30 mouse cellular contexts compared by ENCODE assay signal in genomic region chr9:54596752-54597465, GRCm38 (mm10). TPM values are rescaled to one million over a fixed set of nuclear protein-coding genes. Genes with fewer than 3 reads are reported as not detected.
A peak's percentile ranks its signal among the peaks of the same experiment; 100 is the strongest.
DNase-seq lines count a peak whose midpoint lies in the region; ATAC-seq and TF ChIP-seq lines count a peak whose summit lies in the region.
"Had no signal": no experiment of that assay in that cellular context is flagged by ENCODE, and none has a peak within 500 bp of the region (broad histone marks: within the 10 kb centered on the region; RNA-seq: fewer than 3 reads in every experiment).

No protein-coding gene starts in this region.

- TF ChIP-seq CTCF in gastrocnemius, adult 2 months (IDR thresholded peaks at IDR 0.05) = no peak

- DNase-seq in gastrocnemius, adult 2 months = peak; percentile 74
- DNase-seq in gastrocnemius, postnatal 14 days = no peak
- DNase-seq in heart, postnatal 10 days = peak; percentile 41 to 49
- no peak for DNase-seq in liver, embryonic 11.5 days (ENCODE audit: low spot score)
- DNase-seq in yolk sac, embryonic 10.5 days (ENCODE audit: low spot score) = no peak
- no peak for DNase-seq in natural killer cell, adult 2 months (ENCODE audit: low spot score in 2 of 2)
- DNase-seq: adrenal gland, postnatal 14 days; cerebellum, adult 11-12 months; cerebellum, postnatal 25 days; kidney, adult 9 months; kidney, postnatal 36 days; layer of hippocampus, adult 9-11 months; lung, embryonic 14.5 days; midbrain, embryonic 14.5 days; right cerebral cortex, postnatal 14 days; thymus, adult 2 months had no signal

- intact Hi-C loops in gastrocnemius, adult 2 months (cut with DNase I) = loop anchor here (2.0 kb wide), 1 partner anchor 36 kb away; the partner anchor contains the start of gene Cib2
- intact Hi-C loops in gastrocnemius, postnatal 14 days (cut with DNase I; ENCODE audit: low total_unique reads) = no loop called here
- intact Hi-C loops in heart, postnatal 10 days (cut with DNase I) = no loop called here

- H3K9me3 ChIP-seq in heart, embryonic 11.5 days (replicated peaks; ENCODE audit: control insufficient read depth, low read length) = no peaks in the 10 kb centered on the region
- H3K9me3 ChIP-seq in liver, embryonic 11.5 days (ENCODE audit: control insufficient read depth, low read length) = no peaks in the 10 kb centered on the region
- H3K9me3 ChIP-seq: embryonic facial prominence, embryonic 15.5 days; G1E; hindbrain, embryonic 15.5 days; intestine, embryonic 15.5 days; limb, embryonic 10.5 days; megakaryocyte, embryonic 14.5 days; stomach, embryonic 15.5 days had no signal

- H3K27ac ChIP-seq in gastrocnemius, adult 2 months = peak overlapping the region; percentile 96
- peak overlapping the region; percentile 63 for H3K27ac ChIP-seq in brown adipose tissue, adult 24 weeks (replicated peaks; ENCODE audit: low read depth, low read length)
- peak overlapping the region; percentile 84 for H3K27ac ChIP-seq in heart, embryonic 11.5 days (ENCODE audit: low read depth, low read length)
- H3K27ac ChIP-seq in liver, embryonic 11.5 days (ENCODE audit: low read depth, low read length) = no peak overlapping the region
- H3K27ac ChIP-seq: embryonic facial prominence, embryonic 15.5 days; hindbrain, embryonic 15.5 days; intestine, embryonic 15.5 days; left cerebral cortex, adult 2 months; limb, embryonic 10.5 days; stomach, embryonic 15.5 days had no signal

- H3K27me3 ChIP-seq in heart, embryonic 11.5 days (ENCODE audit: control insufficient read depth, insufficient read depth, low read length) = no peaks in the 10 kb centered on the region
- no peaks in the 10 kb centered on the region for H3K27me3 ChIP-seq in liver, embryonic 11.5 days (replicated peaks; ENCODE audit: control insufficient read depth, insufficient read depth, low read length)
- H3K27me3 ChIP-seq: embryonic facial prominence, embryonic 15.5 days; hindbrain, embryonic 15.5 days; intestine, embryonic 15.5 days; megakaryocyte, embryonic 14.5 days; stomach, embryonic 15.5 days had no signal

- 0 out of 2 replicates have a peak overlapping the region, but pooled peaks have one; percentile 28 for H3K9ac ChIP-seq in heart, embryonic 11.5 days (ENCODE audit: low read depth, low read length)
- H3K9ac ChIP-seq in liver, embryonic 11.5 days (ENCODE audit: low read depth, low read length) = no peak overlapping the region
- H3K9ac ChIP-seq: embryonic facial prominence, embryonic 15.5 days; hindbrain, embryonic 15.5 days; intestine, embryonic 15.5 days; lung, embryonic 14.5 days; stomach, embryonic 15.5 days had no signal

- no peaks in the 10 kb centered on the region; the same call in 1 of the 2 replicates for H3K4me1 ChIP-seq in brown adipose tissue, adult 24 weeks (ENCODE audit: control insufficient read depth, insufficient read depth, insufficient read length, low read length)
- peaks cover 15% of the 10 kb centered on the region; the same call in 1 of the 2 replicates for H3K4me1 ChIP-seq in heart, embryonic 11.5 days (ENCODE audit: control insufficient read depth, insufficient read depth, low read length)
- H3K4me1 ChIP-seq in liver, embryonic 11.5 days (replicated peaks; ENCODE audit: control insufficient read depth, insufficient read depth, low read length) = no peaks in the 10 kb centered on the region
- H3K4me1 ChIP-seq: embryonic facial prominence, embryonic 15.5 days; hindbrain, embryonic 15.5 days; intestine, embryonic 15.5 days; limb, embryonic 10.5 days; megakaryocyte, embryonic 14.5 days; stomach, embryonic 15.5 days had no signal

- peak overlapping the region; percentile 65 for H3K4me3 ChIP-seq in gastrocnemius, adult 2 months
- no peak overlapping the region for H3K4me3 ChIP-seq in brown adipose tissue, adult 24 weeks (ENCODE audit: insufficient read depth, low read depth, low read length)
- no peak overlapping the region for H3K4me3 ChIP-seq in heart, embryonic 11.5 days (ENCODE audit: low read depth, low read length)
- H3K4me3 ChIP-seq in liver, embryonic 11.5 days (ENCODE audit: low read depth, low read length) = no peak overlapping the region
- H3K4me3 ChIP-seq: embryonic facial prominence, embryonic 15.5 days; hindbrain, embryonic 15.5 days; intestine, embryonic 15.5 days; left cerebral cortex, adult 2 months; limb, embryonic 10.5 days; megakaryocyte, embryonic 14.5 days; stomach, embryonic 15.5 days had no signal

- H3K4me2 ChIP-seq in heart, embryonic 11.5 days = no peak overlapping the region
- no peak overlapping the region for H3K4me2 ChIP-seq in liver, embryonic 11.5 days
- H3K4me2 ChIP-seq: embryonic facial prominence, embryonic 15.5 days; hindbrain, embryonic 15.5 days; intestine, embryonic 15.5 days; lung, embryonic 14.5 days; stomach, embryonic 15.5 days had no signal

- ATAC-seq in heart, embryonic 11.5 days (replicated peaks; ENCODE audit: insufficient number of reproducible peaks, low FRiP score, low TSS enrichment) = no peak; the same call in 1 of the 2 replicates
- ATAC-seq in liver, embryonic 11.5 days (replicated peaks; ENCODE audit: low FRiP score) = no peak
- ATAC-seq: activated CD4-positive, CD25-positive, alpha-beta regulatory T cell, adult 4 months; intestine, embryonic 15.5 days had no signal

- H3K36me3 ChIP-seq in heart, embryonic 11.5 days (ENCODE audit: control insufficient read depth, insufficient read depth, low read length) = peaks cover 45% of the 10 kb centered on the region
- H3K36me3 ChIP-seq in liver, embryonic 11.5 days (ENCODE audit: control insufficient read depth, insufficient read depth, low read length) = peaks cover 50% of the 10 kb centered on the region

- WGBS in heart, embryonic 11.5 days (ENCODE audit: insufficient replicate concordance) = 74% methylated on average over 15 of the region's 15 CpGs
- WGBS in liver, embryonic 11.5 days = 89% methylated on average over 15 of the region's 15 CpGs

RNA-seq across cellular contexts. Expression of gene Idh3a, which starts 10.8 kb away (rescaled TPM):
- total RNA-seq in gastrocnemius, adult 2 months (2021) = 100 to 1,000 TPM; 522 to 568 TPM
- 100 to 1,000 TPM; 416 to 493 TPM for total RNA-seq in gastrocnemius, postnatal 14 days (2021)
- 1,665 and 1,891 TPM in 2 replicates for polyA plus RNA-seq in brown adipose tissue, adult 24 weeks (2012; ENCODE audit: insufficient read depth, insufficient read length, missing spikeins)
- polyA plus RNA-seq in heart, embryonic 11.5 days (2014; fragmentation: Nextera tagmentation; extraction: Ambion mirVana) = 441 and 486 TPM in 2 replicates
- total RNA-seq in heart, postnatal 10 days (2021) = 100 to 1,000 TPM; 529 to 594 TPM
- 234 and 244 TPM in 2 replicates for polyA plus RNA-seq in liver, embryonic 11.5 days (2014; fragmentation: Nextera tagmentation; extraction: Ambion mirVana)

RNA-seq across cellular contexts. Expression of gene Cib2, which starts 36.9 kb away (rescaled TPM):
- total RNA-seq in gastrocnemius, adult 2 months (2021) = 100 to 1,000 TPM in 1 of 2 experiments, 10 to 100 TPM in 1; 95.5 to 143 TPM
- total RNA-seq in gastrocnemius, postnatal 14 days (2021) = 10 to 100 TPM; 38.0 to 41.9 TPM
- 458 and 493 TPM in 2 replicates for polyA plus RNA-seq in brown adipose tissue, adult 24 weeks (2012; ENCODE audit: insufficient read depth, insufficient read length, missing spikeins)
- polyA plus RNA-seq in heart, embryonic 11.5 days (2014; fragmentation: Nextera tagmentation; extraction: Ambion mirVana) = 6.1 TPM in 2 replicates
- 10 to 100 TPM in 1 of 2 experiments, 1 to 10 TPM in 1; 2.9 to 11.0 TPM for total RNA-seq in heart, postnatal 10 days (2021)
- 4.6 and 5.3 TPM in 2 replicates for polyA plus RNA-seq in liver, embryonic 11.5 days (2014; fragmentation: Nextera tagmentation; extraction: Ambion mirVana)
- total RNA-seq: G1E had no signal

RNA-seq across cellular contexts. Expression of gene Sh2d7, which starts 58.1 kb away (rescaled TPM):
- total RNA-seq in gastrocnemius, adult 2 months (2021) = not detected
- total RNA-seq in gastrocnemius, postnatal 14 days (2021) = not detected
- polyA plus RNA-seq in brown adipose tissue, adult 24 weeks (2012; ENCODE audit: insufficient read depth, insufficient read length, missing spikeins) = not detected in 2 replicates
- polyA plus RNA-seq in heart, embryonic 11.5 days (2014; fragmentation: Nextera tagmentation; extraction: Ambion mirVana) = not detected in 2 replicates
- not detected for total RNA-seq in heart, postnatal 10 days (2021)
- polyA plus RNA-seq in liver, embryonic 11.5 days (2014; fragmentation: Nextera tagmentation; extraction: Ambion mirVana) = not detected in 2 replicates
- total RNA-seq: adrenal gland, postnatal 14 days; liver, adult 2 months had no signal
- polyA plus RNA-seq: activated CD4-positive, CD25-positive, alpha-beta regulatory T cell, adult 4 months; G1E; gonadal fat pad, adult 2 months; hindbrain, embryonic 15.5 days; intestine, embryonic 15.5 days; limb, embryonic 10.5 days; liver, adult 2 months; lung, embryonic 14.5 days; midbrain, embryonic 14.5 days; neural tube, embryonic 14.5 days; stomach, embryonic 15.5 days had no signal

Comparison
In these comparisons a context has a peak if more than half of its experiments do, and no peak if none do; other contexts are left out.
1. DNase-seq: peak in gastrocnemius, adult 2 months (single experiment) and heart, postnatal 10 days (2 of 2); none in gastrocnemius, postnatal 14 days (single experiment), liver, embryonic 11.5 days (single experiment), yolk sac, embryonic 10.5 days (single experiment) and natural killer cell, adult 2 months (0 of 2).